Mouse (Mus musculus) heart, embryonic 11.5 days (tissue): Measurements from ENCODE around the gene Trim21. TPM values are rescaled to one million over a fixed set of nuclear protein-coding genes. Genes with fewer than 3 reads are reported as not detected.

Source experiments
- ATAC-seq: fragments of 200-750 bp; cut with Nextera tagmentation; replicated peaks from 2 replicates; pipeline ENCODE4 v1.8.0; 2017; ENCODE audit warnings: moderate library complexity; ENCODE audit not compliant: insufficient number of reproducible peaks, low FRiP score, low TSS enrichment
- H3K27ac ChIP-seq: fragments of 300-500 bp; sonication (generic); 2 replicates; pipeline ENCODE4 v1.5.1; 2014; ENCODE audit warnings: mild to moderate bottlenecking, low read depth, low read length
- H3K27me3 ChIP-seq: fragments of 300-500 bp; sonication (generic); 2 replicates; pipeline ENCODE4 v1.6.1; 2014; ENCODE audit warnings: mild to moderate bottlenecking, low read length, mixed read lengths; ENCODE audit not compliant: control insufficient read depth, insufficient read depth
- H3K36me3 ChIP-seq: fragments of 300-500 bp; sonication (generic); 2 replicates; pipeline ENCODE4 v1.6.1; 2014; ENCODE audit warnings: mild to moderate bottlenecking, low read length, moderate library complexity, mixed read lengths; ENCODE audit not compliant: control insufficient read depth, insufficient read depth
- H3K4me1 ChIP-seq: fragments of 300-500 bp; sonication (generic); 2 replicates; pipeline ENCODE4 v1.6.1; 2014; ENCODE audit warnings: low read length; ENCODE audit not compliant: control insufficient read depth, insufficient read depth
- H3K4me2 ChIP-seq: fragments of 300-500 bp; sonication (generic); 2 replicates; pipeline ENCODE4 v1.6.1; 2014; ENCODE audit warnings: mild to moderate bottlenecking, moderate library complexity
- H3K4me3 ChIP-seq: fragments of 300-500 bp; sonication (generic); 2 replicates; pipeline ENCODE4 v1.5.1; 2014; ENCODE audit warnings: low read depth, low read length
- H3K9ac ChIP-seq: fragments of 300-500 bp; sonication (generic); 2 replicates; pipeline ENCODE4 v1.6.1; 2014; ENCODE audit warnings: mild to moderate bottlenecking, low read depth, low read length, moderate library complexity
- H3K9me3 ChIP-seq: fragments of 300-500 bp; sonication (generic); replicated peaks from 2 replicates; pipeline ENCODE4 v1.6.1; 2016; ENCODE audit warnings: low read length; ENCODE audit not compliant: control insufficient read depth
- WGBS: fragments of 180-500 bp; shearing (Covaris S2); extraction: QIAGEN DNeasy Blood & Tissue Kit; methylation state at CpG from one replicate; pipeline ENCODE4 v1.1.7; 2014; ENCODE audit not compliant: insufficient replicate concordance; 5-methylcytosine and 5-hydroxymethylcytosine counted together
- polyA plus RNA-seq: library from polyadenylated mRNA; unstranded; fragments of >200 nt; fragmentation: Nextera tagmentation; extraction: Ambion mirVana; gene quantifications from 2 replicates; pipeline ENCODE4 v1.2.1, GENCODE M21; 2014

The Trim21 gene
- polyA plus RNA-seq: 0.63 and 0.73 TPM in 2 replicates

DNA sequence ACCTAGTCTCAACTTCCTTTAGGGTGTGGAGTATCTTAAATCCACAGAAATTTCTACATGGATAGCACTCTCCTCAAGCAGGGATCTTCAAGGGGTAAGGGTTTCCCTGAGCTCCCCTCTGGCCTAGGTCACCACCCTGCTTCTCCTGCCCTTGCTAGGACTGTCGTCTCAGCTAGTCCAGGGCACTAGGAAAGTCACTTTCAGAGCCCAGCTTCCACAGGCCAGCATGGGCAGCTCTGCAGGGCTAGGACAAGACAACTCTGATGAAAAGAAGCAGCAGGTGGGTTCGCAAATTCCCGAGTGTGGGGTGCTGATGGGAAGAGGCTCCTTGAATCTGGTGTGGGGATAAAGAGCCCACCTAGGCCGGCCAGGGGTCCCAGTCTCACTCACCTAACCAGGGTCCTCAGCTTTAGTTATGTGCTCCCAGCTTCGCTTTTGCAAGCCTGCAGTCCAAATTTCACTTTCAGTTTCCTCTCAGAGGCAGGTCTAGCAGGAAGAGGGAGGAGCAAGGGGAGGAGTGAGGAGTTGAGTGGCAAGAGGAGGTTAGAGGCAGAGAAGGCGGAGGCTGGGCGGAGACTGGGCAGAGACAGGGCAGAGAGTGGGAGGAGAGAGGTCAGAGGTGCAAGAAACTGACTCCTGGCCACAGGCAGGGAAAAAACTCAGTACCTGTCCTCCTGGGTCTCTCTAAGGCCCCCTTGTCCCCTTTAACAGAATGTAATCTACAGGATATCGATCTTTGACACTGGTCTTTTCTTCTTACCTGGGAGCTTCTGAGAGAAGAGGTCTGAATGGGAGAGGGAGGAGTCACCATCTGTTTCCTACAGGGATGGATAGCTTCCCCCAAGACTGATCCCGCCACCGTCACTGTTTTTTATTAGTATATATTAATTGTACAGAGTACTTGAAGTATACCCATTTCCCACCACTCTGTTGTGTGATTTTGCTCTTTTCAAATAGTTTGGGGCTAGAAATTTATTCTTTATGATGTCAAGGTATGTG, at the start of gene Trim21:
Gene Trim21 (minus strand): TSS at position 488 of the 999 bp plus-strand sequence.
- H3K27ac ChIP-seq: peak within 1 kb of the TSS; percentile 35; the same call in 1 of the 2 replicates
- no peaks in the 10 kb centered on the region for H3K9me3 ChIP-seq
- peak within 1 kb of the TSS; percentile 87 for H3K4me2 ChIP-seq
- no peaks in the 10 kb centered on the region for H3K27me3 ChIP-seq
- H3K4me3 ChIP-seq: peak within 1 kb of the TSS; percentile 64
- 21% methylated on average over 10 of the region's 10 CpGs for WGBS
- no peaks in the 10 kb centered on the region for H3K4me1 ChIP-seq
- H3K9ac ChIP-seq: peak within 1 kb of the TSS; percentile 77
- peak; percentile 97 for ATAC-seq
- H3K36me3 ChIP-seq: no peaks in the 10 kb centered on the region

DNA sequence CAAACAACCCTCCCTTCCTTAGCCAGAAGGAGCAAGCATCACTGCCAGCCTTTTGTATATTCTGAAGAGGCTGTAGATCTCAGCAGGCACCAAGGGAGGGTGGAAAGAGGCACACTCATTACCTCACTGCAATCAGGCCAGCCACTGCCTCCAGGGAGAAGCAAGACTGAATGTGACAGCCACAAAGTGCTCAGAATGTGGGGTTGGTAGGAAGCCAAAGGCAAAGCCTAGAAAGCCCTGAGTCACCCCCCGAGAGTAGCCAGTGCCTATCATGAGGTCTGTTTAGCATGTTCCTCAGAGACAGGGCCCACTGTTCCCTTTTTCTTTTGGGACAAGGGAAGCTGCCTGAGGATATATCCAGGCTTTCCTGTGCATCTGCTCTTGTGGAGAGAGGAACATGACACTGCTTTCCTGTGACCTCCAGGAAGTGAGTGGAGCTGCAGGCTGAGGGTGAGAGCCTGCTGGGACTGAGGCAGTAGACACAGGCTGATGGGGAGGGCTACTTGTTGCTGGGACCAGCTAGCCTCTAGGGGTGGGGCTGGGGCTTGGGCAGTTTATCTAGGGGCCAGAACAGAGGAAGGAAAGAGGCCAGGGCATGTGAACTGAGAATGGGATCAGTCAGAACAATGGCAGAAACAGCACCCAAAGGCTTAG, 32.2 kb upstream of the Trim21 start, which contains the start of gene Olfr552:
Gene Olfr552 (plus strand): TSS at position 393 of the 654 bp plus-strand sequence.
- no peaks in the 10 kb centered on the region for H3K4me1 ChIP-seq
- ATAC-seq: no peak
- no peaks in the 10 kb centered on the region for H3K36me3 ChIP-seq
- no peaks in the 10 kb centered on the region for H3K9me3 ChIP-seq
- 25% methylated on average over 1 of the region's 1 CpGs for WGBS
- H3K4me3 ChIP-seq: no peak within 1 kb of the TSS
- H3K27ac ChIP-seq: no peak within 1 kb of the TSS
- no peaks in the 10 kb centered on the region for H3K27me3 ChIP-seq
- no peak within 1 kb of the TSS for H3K4me2 ChIP-seq
- no peak within 1 kb of the TSS for H3K9ac ChIP-seq

DNA sequence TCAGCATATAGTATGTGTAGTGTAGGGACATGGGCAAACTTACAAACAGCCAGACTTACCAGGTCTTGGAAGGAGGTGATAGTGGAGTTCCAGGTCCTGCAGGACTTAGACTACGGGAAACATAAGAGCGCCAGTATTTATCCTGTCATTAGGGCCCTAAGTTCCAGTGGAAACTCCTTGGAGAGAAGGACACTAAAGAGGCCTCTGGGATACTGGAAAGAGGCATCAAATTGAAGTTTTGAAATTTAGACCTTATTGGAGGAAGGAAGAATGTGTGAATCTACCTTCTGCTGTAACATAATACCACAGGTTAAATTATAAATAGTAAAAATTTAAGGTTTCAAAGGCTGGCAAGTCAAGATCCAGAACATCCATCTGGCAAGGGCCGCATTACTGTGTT, 26.5 kb upstream of the Trim21 start, which contains the start of gene Olfr551:
Gene Olfr551 (minus strand): TSS at position 101 of the 400 bp plus-strand sequence.
- ATAC-seq: no peak
- H3K4me1 ChIP-seq: no peaks in the 10 kb centered on the region
- no peaks in the 10 kb centered on the region for H3K9me3 ChIP-seq
- no peak within 1 kb of the TSS for H3K4me3 ChIP-seq
- H3K27ac ChIP-seq: no peak within 1 kb of the TSS
- no peaks in the 10 kb centered on the region for H3K27me3 ChIP-seq
- no peak within 1 kb of the TSS for H3K4me2 ChIP-seq
- H3K9ac ChIP-seq: no peak within 1 kb of the TSS
- 86% methylated on average over 3 of the region's 3 CpGs for WGBS
- H3K36me3 ChIP-seq: no peaks in the 10 kb centered on the region

DNA sequence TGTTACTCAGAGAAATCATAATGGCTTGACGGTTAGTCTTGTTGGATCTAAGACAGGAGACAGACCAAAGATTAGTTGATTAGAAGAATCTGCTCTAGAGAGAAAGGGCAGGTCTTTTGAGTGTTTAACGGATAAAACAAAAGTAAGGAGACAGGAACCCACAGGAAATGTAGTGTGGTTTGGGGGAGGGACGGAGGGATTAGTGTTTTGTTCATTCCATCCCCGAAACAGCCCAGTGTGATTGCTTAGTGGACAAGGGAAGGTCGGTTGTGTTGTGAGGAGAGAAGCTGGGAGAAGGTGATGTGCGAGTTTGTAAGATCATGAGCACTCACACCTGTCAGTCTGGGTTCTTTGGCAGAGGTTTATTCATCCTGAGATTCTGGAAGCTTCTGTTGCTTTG, 10.7 kb upstream of the Trim21 start:
- H3K9ac ChIP-seq: no peak overlapping the region
- H3K4me1 ChIP-seq: no peaks in the 10 kb centered on the region
- WGBS: 60% methylated on average over 6 of the region's 6 CpGs
- H3K4me2 ChIP-seq: no peak overlapping the region
- H3K27me3 ChIP-seq: no peaks in the 10 kb centered on the region
- ATAC-seq: no peak
- H3K36me3 ChIP-seq: no peaks in the 10 kb centered on the region
- no peak overlapping the region for H3K27ac ChIP-seq
- no peak overlapping the region for H3K4me3 ChIP-seq
- H3K9me3 ChIP-seq: no peaks in the 10 kb centered on the region

DNA sequence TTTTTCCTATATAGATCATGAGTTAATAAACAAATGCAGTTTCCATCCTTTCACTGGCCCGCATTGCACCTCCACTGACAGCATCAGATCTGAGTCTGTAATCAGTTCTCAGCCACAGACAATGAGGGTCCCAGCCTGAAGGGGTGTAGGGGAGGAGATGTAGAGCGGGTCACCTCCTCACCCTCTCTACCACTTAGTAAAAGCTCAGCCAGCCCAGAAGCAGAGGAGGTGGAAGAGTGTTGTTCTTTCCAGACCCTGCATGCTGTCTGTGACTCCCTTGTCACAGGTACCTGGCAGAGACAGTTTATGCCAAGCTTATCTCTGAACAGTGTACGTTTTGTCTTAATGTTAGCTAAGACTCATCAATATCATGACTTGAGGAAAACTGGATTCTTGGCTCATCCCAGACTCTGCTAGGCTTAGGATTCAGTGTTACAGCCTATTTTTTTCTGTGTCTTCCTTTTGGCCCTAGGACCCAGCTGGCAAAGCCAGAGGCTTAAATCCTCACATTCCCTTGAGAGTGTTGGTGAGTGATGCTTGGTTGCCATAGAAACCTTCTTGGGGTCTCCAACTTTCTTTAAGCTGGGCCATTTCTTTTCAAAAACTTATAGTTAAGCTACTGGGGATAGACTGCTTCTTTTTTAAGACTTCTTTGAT, 8.0 kb upstream of the Trim21 start:
- no peaks in the 10 kb centered on the region for H3K9me3 ChIP-seq
- H3K4me1 ChIP-seq: no peaks in the 10 kb centered on the region
- no peak overlapping the region for H3K4me2 ChIP-seq
- H3K36me3 ChIP-seq: no peaks in the 10 kb centered on the region
- 54% methylated on average over 3 of the region's 3 CpGs for WGBS
- ATAC-seq: no peak
- H3K27me3 ChIP-seq: no peaks in the 10 kb centered on the region
- H3K4me3 ChIP-seq: no peak overlapping the region
- no peak overlapping the region for H3K27ac ChIP-seq
- H3K9ac ChIP-seq: no peak overlapping the region

- Histone ChIP-seq H3K4me1 (no peaks in the 10 kb centered on the region), H3K27me3 (no peaks in the 10 kb centered on the region), H3K36me3 (no peaks in the 10 kb centered on the region), H3K4me2 (no peak within 1 kb of the TSS), H3K27ac (no peak within 1 kb of the TSS), H3K4me3 (no peak within 1 kb of the TSS), H3K9ac (no peak within 1 kb of the TSS), H3K9me3 (no peaks in the 10 kb centered on the region)
- no peak for ATAC-seq
- WGBS: 90% methylated on average over 8 of the region's 8 CpGs
Observed at GRCm38 (mm10) chr7:102571142-102571541, 5.9 kb upstream of the Trim21 start, which contains the start of gene Olfr550. Gene Olfr550, plus strand, starts transcription at chr7:102571442.

DNA sequence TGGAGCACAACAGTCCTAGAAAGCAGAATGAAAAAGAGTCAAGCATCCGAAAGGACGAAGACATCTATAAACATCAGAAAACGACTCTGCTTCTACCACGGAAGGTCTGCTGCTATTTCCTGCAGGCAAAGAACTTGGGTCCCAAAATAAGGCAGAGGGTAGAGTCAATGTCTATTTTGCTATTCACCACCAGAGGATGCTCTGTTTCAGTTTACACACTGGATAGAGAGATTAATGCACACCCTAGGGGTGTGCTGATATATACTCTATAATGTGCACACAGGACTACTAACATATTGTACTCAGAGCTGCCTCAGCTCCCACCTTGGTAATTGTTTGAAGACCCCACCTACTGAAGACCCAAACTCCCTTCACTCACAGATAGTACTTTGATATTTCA, 933 bp upstream of the Trim21 start:
- ATAC-seq: no peak
- no peak overlapping the region for H3K9ac ChIP-seq
- no peaks in the 10 kb centered on the region for H3K27me3 ChIP-seq
- no peaks in the 10 kb centered on the region for H3K9me3 ChIP-seq
- no peak overlapping the region for H3K4me2 ChIP-seq
- 89% methylated on average over 4 of the region's 4 CpGs for WGBS
- H3K36me3 ChIP-seq: no peaks in the 10 kb centered on the region
- no peak overlapping the region for H3K27ac ChIP-seq
- H3K4me1 ChIP-seq: no peaks in the 10 kb centered on the region
- no peak overlapping the region for H3K4me3 ChIP-seq

DNA sequence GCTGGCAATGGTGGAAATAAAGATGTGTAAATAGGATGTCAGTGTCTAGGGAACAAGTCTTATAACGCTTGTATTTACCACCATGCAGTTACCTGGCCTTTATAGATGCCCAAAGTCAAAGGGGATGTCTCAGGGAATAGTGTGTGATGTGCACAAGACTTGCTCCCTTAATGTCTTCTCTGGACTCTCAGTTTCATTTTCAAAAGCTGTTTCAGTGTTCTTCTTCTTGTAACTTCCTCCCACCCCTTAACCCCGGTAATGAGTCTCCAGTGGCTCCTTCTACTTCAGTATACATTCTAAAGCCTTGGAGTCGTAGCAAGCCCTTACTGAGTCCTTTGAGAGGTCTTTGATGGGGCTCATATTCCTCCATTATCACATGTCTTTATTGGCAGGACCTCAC, 12.0 kb downstream of the Trim21 start:
- WGBS: 67% methylated on average over 3 of the region's 3 CpGs
- ATAC-seq: no peak
- Histone ChIP-seq H3K27me3 (no peaks in the 10 kb centered on the region), H3K9me3 (no peaks in the 10 kb centered on the region), H3K36me3 (no peaks in the 10 kb centered on the region), H3K27ac (no peak overlapping the region), H3K4me1 (no peaks in the 10 kb centered on the region), H3K4me3 (no peak overlapping the region), H3K9ac (no peak overlapping the region), H3K4me2 (no peak overlapping the region)
